Mouse (Mus musculus): ENCODE data around the gene Ccn1. TPM values are rescaled to one million over a fixed set of nuclear protein-coding genes. Genes with fewer than 3 reads are reported as not detected.

The Ccn1 gene
- 49.9 and 64.8 TPM in 2 replicates for polyA plus RNA-seq (2016; fragmentation: Nextera tagmentation; extraction: Ambion mirVana)

DNA sequence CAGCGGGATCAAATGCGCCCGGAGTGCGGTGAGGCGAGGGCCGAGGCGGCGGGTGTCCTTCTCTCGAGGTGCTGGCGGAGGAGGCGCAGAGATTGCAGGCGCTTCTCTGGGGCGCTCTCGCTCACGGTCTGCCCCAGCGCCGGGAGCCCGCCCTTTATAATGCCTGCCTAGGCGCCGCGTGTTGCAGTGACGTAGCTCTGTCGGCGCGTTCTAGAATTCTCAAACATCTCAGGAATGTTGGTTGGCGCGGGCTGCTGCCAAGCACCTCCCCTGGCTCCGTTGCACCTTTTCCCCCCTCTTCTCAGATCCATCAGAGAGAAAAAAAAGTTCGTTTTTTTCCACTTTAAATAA is at the start of gene Ccn1:
Ccn1 (minus strand) TSS at position 130 of the 351 bp plus-strand sequence.
- WGBS: 0% methylated on average over 29 of the region's 29 CpGs
- H3K27ac ChIP-seq: peak within 1 kb of the TSS; percentile 96
- peaks cover 94% of the 10 kb centered on the region for H3K4me1 ChIP-seq
- peak within 1 kb of the TSS; percentile 82 for H3K4me3 ChIP-seq
- H3K9me3 ChIP-seq: no peaks in the 10 kb centered on the region
- H3K36me3 ChIP-seq (replicated peaks): peaks cover 18% of the 10 kb centered on the region
- peak; percentile 84 for DNase-seq (ENCODE audit: extremely low spot score, low spot score)
- peaks cover 40% of the 10 kb centered on the region for H3K27me3 ChIP-seq (ENCODE audit: poor library complexity, severe bottlenecking)

DNA sequence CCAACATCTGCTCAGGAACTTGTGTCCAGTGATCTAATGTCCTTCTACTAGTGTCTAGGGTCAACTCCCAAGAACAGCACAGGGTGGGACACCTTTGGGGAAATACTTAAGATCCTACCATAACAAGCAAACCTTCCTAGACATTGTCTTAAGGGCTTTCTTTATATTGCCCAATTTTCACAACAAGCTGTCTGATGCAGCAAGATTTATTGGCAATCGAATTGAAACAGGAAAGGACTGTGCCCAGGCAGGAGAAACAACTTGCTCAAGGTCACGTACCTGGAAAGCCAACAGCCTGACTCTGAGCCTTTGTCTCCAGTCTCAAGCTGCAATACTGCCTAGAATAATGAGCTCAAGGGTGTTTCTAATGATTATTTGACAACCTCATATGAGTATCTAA is 43.6 kb upstream of the Ccn1 start:
- no peak for DNase-seq (ENCODE audit: extremely low spot score, low spot score)
- H3K27me3 ChIP-seq (ENCODE audit: poor library complexity, severe bottlenecking): no peaks in the 10 kb centered on the region
- WGBS: 93% methylated on average over 2 of the region's 2 CpGs

DNA sequence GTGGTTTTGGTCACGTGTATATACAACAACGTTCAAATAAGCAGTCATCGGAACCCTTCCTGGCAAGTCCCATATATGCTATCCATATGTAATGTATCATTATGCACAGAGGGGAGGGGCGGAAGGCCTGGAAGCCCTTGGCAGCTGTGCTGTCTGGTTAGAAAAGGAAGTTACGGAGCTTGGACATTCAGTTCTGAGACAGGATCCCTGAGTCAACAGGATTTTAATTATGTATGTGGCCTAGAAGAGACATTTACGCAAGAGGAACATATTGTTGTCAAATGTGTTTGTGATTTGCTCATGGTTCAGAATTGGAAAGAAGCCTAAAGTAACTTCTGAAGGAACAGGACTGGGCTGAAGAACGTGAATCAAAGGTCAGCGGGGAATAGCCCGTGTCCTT is 42.3 kb upstream of the Ccn1 start:
- peak overlapping the region; percentile 40; the same call in 1 of the 2 replicates for H3K27ac ChIP-seq
- no peak overlapping the region for H3K4me3 ChIP-seq
- no peaks in the 10 kb centered on the region for H3K36me3 ChIP-seq (replicated peaks)
- no peaks in the 10 kb centered on the region for H3K27me3 ChIP-seq (ENCODE audit: poor library complexity, severe bottlenecking)
- peaks cover 14% of the 10 kb centered on the region for H3K4me1 ChIP-seq
- DNase-seq (ENCODE audit: extremely low spot score, low spot score): no peak
- WGBS: 90% methylated on average over 9 of the region's 9 CpGs
- H3K9me3 ChIP-seq: no peaks in the 10 kb centered on the region

More for the DNA sequence above, 43.6 kb upstream of the Ccn1 start:
- Histone ChIP-seq H3K27ac (no peak overlapping the region), H3K9me3 (no peaks in the 10 kb centered on the region), H3K4me3 (no peak overlapping the region), H3K36me3 (replicated peaks) (no peaks in the 10 kb centered on the region), H3K4me1 (peaks cover 7% of the 10 kb centered on the region; the same call in 1 of the 2 replicates)

DNA sequence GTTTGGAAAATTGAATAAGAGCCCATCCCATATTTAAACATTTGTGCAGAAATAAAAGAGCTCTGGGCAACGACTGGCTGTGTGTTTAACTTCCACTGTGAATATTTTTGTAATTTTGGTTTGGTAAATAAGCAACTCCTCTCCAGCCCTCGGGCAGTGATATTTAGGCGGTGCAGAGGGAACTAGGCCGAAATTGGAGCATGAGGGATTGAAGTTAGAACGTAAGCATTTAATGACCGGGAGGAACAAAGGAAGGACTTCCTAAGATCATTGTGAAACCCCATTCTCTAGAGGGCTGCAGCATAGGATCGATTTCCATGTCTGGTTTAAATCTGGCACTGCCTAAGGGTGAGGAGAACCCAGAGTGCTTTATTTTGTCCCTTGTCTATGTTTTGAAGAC is 41.6 kb upstream of the Ccn1 start:
- no peak for DNase-seq (ENCODE audit: extremely low spot score, low spot score)
- no peaks in the 10 kb centered on the region for H3K36me3 ChIP-seq (replicated peaks)
- H3K4me1 ChIP-seq: peaks cover 14% of the 10 kb centered on the region
- H3K9me3 ChIP-seq: no peaks in the 10 kb centered on the region
- 64% methylated on average over 7 of the region's 7 CpGs for WGBS
- no peak overlapping the region; the same call in 1 of the 2 replicates for H3K27ac ChIP-seq
- H3K4me3 ChIP-seq: no peak overlapping the region
- no peaks in the 10 kb centered on the region for H3K27me3 ChIP-seq (ENCODE audit: poor library complexity, severe bottlenecking)

DNA sequence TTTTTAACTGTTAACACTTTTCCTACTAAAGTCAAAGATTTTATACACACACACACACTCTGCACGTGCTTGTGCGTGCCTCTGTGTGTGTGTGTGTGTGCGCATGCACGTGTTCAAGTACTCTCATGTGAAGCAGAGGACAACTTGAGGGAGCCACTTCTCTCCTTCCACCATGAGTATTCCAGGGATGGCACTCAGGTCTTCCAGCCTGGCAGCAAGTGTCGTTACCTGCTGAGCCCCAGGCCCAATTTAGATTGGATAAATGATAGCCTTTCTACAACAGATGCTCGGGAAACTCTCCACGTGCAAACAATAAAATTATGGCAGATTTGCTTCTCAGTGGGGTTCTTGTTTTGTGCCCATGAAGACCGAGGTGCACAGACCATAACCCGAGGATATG is 39.5 kb upstream of the Ccn1 start:
- Histone ChIP-seq H3K36me3 (replicated peaks) (no peaks in the 10 kb centered on the region), H3K4me3 (no peak overlapping the region), H3K27me3 (ENCODE audit: poor library complexity, severe bottlenecking) (no peaks in the 10 kb centered on the region), H3K27ac (no peak overlapping the region), H3K4me1 (peaks cover 27% of the 10 kb centered on the region), H3K9me3 (no peaks in the 10 kb centered on the region)
- no peak for DNase-seq (ENCODE audit: extremely low spot score, low spot score)
- WGBS: 87% methylated on average over 9 of the region's 9 CpGs

DNA sequence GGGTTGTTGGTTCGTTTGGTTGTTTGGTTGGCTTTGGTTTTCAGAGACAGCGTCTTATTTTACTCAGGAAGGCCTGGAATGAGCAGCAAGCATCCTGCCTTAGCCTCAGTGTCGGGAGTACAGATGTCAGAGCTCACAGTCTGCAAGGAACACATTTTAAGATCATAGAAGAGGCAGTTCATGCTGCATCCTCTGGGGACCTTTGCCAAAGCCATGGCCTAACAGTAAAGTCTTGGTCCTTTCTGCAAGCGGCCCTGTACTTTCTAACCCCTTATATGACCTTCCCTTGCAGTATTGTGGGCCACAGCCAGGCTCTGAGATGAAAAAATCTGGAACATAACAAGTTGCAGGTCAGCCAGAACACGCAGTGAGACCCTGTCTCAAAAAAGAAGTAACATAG is 38.1 kb upstream of the Ccn1 start:
- peaks cover 27% of the 10 kb centered on the region for H3K4me1 ChIP-seq
- H3K27me3 ChIP-seq (ENCODE audit: poor library complexity, severe bottlenecking): no peaks in the 10 kb centered on the region
- no peak for DNase-seq (ENCODE audit: extremely low spot score, low spot score)
- H3K4me3 ChIP-seq: no peak overlapping the region
- no peaks in the 10 kb centered on the region for H3K9me3 ChIP-seq
- WGBS: 82% methylated on average over 5 of the region's 5 CpGs
- H3K36me3 ChIP-seq (replicated peaks): no peaks in the 10 kb centered on the region
- no peak overlapping the region for H3K27ac ChIP-seq

DNA sequence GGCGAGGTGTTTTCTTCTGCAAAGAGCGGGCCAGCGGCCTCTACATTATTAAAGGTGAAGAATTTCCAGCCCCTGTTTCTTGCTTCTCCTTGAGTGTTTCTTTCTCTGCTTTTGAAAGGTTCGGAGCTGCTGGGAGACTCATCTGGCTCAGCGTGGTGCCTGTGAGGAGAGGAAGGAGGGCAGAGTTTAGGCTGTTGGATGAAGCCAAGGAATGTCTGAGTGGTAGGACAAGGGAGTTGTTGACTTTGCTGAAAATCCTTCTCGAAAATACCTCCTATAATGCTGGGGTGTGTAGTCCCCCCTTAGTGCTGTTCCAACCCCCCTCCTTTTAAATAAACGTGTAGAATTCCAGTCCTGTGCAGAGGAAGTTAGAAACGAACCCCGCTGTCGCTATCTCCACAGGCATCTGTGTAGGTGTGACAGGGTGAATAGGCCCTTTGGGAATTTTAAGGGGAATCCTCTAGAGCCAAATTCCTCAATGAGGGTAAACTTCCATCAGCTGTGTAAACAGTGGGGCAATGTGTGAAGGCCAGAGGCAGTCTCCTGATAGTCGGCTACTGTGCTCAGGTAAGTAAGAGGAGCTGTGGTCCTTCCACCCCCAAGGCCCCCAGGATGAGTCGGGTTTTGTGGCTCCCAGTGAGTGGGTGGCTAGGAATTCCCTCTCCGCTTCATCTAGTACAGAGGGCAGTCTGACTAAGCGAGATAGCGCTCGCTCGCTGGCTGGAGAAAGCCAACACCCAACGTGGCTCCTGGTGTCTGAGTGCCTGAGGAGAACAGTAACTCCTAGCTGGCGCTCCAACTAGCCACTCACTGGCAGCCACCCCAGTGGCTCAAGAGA is 35.0 kb upstream of the Ccn1 start:
- Histone ChIP-seq H3K27me3 (ENCODE audit: poor library complexity, severe bottlenecking) (no peaks in the 10 kb centered on the region), H3K4me3 (no peak overlapping the region), H3K9me3 (no peaks in the 10 kb centered on the region), H3K27ac (peak overlapping the region; percentile 31; the same call in 1 of the 2 replicates), H3K36me3 (replicated peaks) (no peaks in the 10 kb centered on the region), H3K4me1 (peaks cover 21% of the 10 kb centered on the region)
- WGBS: 53% methylated on average over 19 of the region's 19 CpGs
- DNase-seq (ENCODE audit: extremely low spot score, low spot score): no peak

DNA sequence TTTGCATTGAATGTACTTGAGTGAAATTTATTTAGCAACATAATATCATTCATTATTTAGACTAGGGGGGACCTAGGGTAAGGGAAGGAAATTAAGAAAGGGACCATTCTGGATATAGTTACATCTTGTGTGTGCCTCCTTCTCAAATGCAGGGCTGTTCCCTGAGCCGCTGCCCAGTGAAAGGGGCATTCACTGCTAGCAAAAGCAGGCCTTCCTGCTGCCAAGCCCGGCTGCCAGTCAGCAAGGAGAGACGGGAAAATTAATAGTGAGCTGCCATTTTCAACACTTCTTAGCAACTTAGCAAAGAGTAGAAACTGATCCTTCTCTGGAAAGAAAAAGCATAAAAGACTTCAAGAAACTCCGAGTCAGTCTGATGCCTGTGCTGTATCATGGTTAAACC is 34.4 kb upstream of the Ccn1 start:
- Histone ChIP-seq H3K27ac (no peak overlapping the region), H3K36me3 (replicated peaks) (no peaks in the 10 kb centered on the region), H3K4me3 (no peak overlapping the region), H3K4me1 (peaks cover 21% of the 10 kb centered on the region), H3K9me3 (no peaks in the 10 kb centered on the region), H3K27me3 (ENCODE audit: poor library complexity, severe bottlenecking) (no peaks in the 10 kb centered on the region)
- 80% methylated on average over 4 of the region's 4 CpGs for WGBS
- no peak for DNase-seq (ENCODE audit: extremely low spot score, low spot score)

DNA sequence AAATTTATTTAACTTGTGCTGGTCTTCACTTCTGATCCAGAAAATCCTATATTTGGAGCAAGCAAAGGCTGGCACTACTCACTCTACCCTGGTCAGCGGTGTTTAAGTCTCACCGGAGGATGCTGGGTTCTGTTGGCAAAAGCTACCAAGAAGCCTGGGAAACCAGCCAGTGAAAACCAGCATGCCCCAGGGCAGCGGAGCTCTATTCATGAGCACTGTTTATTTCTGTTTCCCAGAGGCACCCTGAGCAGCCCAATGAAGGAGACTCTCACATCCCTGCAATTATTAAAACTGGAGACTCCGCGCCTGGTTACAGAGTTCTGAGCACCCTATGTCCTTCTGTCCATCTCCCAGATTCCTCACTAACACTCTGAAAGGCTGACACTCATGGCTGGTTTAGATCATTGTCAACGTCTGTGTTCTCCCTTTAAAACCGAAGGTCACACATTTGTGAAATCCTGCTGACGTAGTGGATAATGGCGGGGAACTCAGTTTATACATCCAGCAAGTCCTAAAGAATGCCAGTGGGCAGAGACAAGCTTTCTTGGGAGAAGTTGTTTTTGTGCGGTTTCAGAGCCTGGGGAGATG is 31.7 kb upstream of the Ccn1 start:
- DNase-seq (ENCODE audit: extremely low spot score, low spot score): no peak
- 89% methylated on average over 10 of the region's 10 CpGs for WGBS
- H3K27ac ChIP-seq: no peak overlapping the region
- no peaks in the 10 kb centered on the region for H3K27me3 ChIP-seq (ENCODE audit: poor library complexity, severe bottlenecking)
- H3K4me3 ChIP-seq: no peak overlapping the region
- peaks cover 13% of the 10 kb centered on the region for H3K4me1 ChIP-seq
- no peaks in the 10 kb centered on the region for H3K9me3 ChIP-seq
- H3K36me3 ChIP-seq (replicated peaks): no peaks in the 10 kb centered on the region

DNA sequence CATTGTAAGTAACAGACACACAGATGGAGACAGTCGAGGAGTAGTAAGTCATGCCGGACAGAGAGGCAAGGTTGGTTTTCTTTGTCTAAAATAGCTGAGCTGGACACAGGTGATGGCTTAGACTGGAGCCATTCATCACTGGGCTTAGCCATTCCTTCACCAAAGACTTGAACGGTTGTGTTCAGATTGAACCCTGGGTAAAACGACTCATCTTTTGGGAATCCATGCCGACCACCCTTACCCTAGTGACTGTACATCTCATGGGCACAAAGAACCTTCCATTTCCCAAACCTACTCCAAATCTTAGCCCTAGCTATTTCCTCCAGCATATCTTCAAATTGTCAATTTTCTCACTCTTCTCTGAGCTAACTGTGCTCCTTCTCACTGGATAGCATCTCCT is 30.9 kb upstream of the Ccn1 start:
- Histone ChIP-seq H3K36me3 (replicated peaks) (no peaks in the 10 kb centered on the region), H3K27ac (no peak overlapping the region)
- WGBS: 95% methylated on average over 5 of the region's 5 CpGs

DNA sequence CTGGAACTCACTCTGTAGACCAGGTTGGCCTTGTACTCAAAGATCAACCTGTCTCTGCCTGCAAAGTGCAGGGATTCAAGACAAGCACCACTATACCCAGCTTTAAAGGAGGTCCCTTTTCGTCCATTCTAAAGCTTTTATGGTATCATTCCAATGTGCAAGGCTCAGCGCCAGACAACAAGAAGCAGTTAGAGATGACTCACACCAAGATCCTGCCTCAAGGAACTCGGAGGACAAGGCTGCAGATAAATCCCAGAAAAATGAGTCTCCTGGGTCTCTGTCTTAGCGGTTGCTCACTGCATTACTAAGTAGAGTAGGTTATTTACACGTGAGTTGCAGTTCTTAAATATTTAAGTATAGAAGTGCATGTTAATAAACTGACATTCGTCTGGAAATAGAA is 26.4 kb upstream of the Ccn1 start:
- 91% methylated on average over 6 of the region's 6 CpGs for WGBS
- Histone ChIP-seq H3K27me3 (ENCODE audit: poor library complexity, severe bottlenecking) (no peaks in the 10 kb centered on the region), H3K27ac (no peak overlapping the region), H3K4me1 (no peaks in the 10 kb centered on the region), H3K36me3 (replicated peaks) (no peaks in the 10 kb centered on the region), H3K9me3 (no peaks in the 10 kb centered on the region), H3K4me3 (no peak overlapping the region)
- DNase-seq (ENCODE audit: extremely low spot score, low spot score): no peak

More for the DNA sequence above, 30.9 kb upstream of the Ccn1 start:
- Histone ChIP-seq H3K4me3 (no peak overlapping the region), H3K9me3 (no peaks in the 10 kb centered on the region), H3K4me1 (peaks cover 13% of the 10 kb centered on the region), H3K27me3 (ENCODE audit: poor library complexity, severe bottlenecking) (no peaks in the 10 kb centered on the region)
- no peak for DNase-seq (ENCODE audit: extremely low spot score, low spot score)

DNA sequence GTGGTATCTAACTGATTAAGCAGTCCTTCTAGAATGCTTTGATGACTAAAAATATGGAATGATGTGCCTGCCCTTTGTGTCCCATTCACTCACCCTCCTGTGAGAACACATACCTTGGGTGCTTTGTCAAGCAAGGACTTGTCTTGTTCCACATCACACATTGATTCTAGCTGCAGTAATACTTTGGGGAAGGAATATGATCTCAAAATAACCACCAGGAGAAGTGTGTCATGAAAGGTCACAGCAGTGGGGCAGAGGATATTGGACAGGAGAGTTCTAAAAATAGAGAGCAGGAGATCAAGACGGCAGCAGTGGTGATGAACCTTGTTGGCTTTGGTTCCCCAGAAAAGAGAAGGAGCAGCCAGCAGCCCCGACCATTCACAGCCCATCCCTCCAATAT is 25.0 kb upstream of the Ccn1 start:
- WGBS: 80% methylated on average over 2 of the region's 2 CpGs

DNA sequence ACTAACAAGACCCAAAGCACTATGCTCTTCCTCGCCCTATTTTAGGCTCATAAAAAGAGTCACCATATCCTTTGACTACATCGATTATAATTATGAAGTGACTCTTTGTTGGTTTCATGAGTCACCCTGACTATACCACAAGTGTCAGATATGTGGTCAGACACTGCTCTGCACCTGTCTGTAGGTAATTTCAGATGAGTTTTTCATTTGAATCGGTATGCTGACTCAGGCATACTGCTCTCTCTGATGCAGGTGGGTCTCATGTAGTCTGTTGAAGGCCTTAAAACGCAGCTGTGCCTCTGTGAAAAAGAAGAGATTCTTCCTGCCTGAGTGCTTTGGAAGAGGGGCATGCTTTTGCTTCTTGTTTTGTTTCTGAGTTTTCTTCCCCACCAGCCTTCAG is 16.6 kb upstream of the Ccn1 start:
- H3K9me3 ChIP-seq: no peaks in the 10 kb centered on the region
- DNase-seq (ENCODE audit: extremely low spot score, low spot score): no peak
- H3K36me3 ChIP-seq (replicated peaks): no peaks in the 10 kb centered on the region
- WGBS: 90% methylated on average over 4 of the region's 4 CpGs
- H3K4me1 ChIP-seq: no peaks in the 10 kb centered on the region
- H3K27me3 ChIP-seq (ENCODE audit: poor library complexity, severe bottlenecking): no peaks in the 10 kb centered on the region
- no peak overlapping the region for H3K4me3 ChIP-seq
- no peak overlapping the region for H3K27ac ChIP-seq

More for the DNA sequence above, 25.0 kb upstream of the Ccn1 start:
- Histone ChIP-seq H3K4me3 (no peak overlapping the region), H3K27me3 (ENCODE audit: poor library complexity, severe bottlenecking) (no peaks in the 10 kb centered on the region), H3K9me3 (no peaks in the 10 kb centered on the region), H3K36me3 (replicated peaks) (no peaks in the 10 kb centered on the region), H3K4me1 (no peaks in the 10 kb centered on the region), H3K27ac (no peak overlapping the region)
- DNase-seq (ENCODE audit: extremely low spot score, low spot score): no peak

Measured in forebrain, embryonic 10.5 days (tissue).